Mouse (Mus musculus) limb, embryonic 12.5 days (tissue): ENCODE results near the gene Dap. TPM values are rescaled to one million over a fixed set of nuclear protein-coding genes. Genes with fewer than 3 reads are reported as not detected.

Experiments used
- ATAC-seq: fragments of 200-750 bp; cut with Nextera tagmentation; 2 replicates; pipeline ENCODE4 v1.8.0; 2017; ENCODE audit warnings: low read depth, moderate TSS enrichment; ENCODE audit not compliant: insufficient number of reproducible peaks, insufficient read depth, low FRiP score, low TSS enrichment
- H3K27ac ChIP-seq: fragments of 300-500 bp; sonication (generic); 2 replicates; pipeline ENCODE4 v1.5.1; 2016; ENCODE audit warnings: mild to moderate bottlenecking, moderate library complexity
- H3K27me3 ChIP-seq: fragments of 300-500 bp; sonication (generic); 2 replicates; pipeline ENCODE4 v1.6.1; 2016; ENCODE audit warnings: mild to moderate bottlenecking, moderate library complexity
- H3K36me3 ChIP-seq: fragments of 300-500 bp; sonication (generic); 2 replicates; pipeline ENCODE4 v1.6.1; 2016; ENCODE audit warnings: mild to moderate bottlenecking, moderate library complexity
- H3K4me1 ChIP-seq: fragments of 300-500 bp; sonication (generic); replicated peaks from 2 replicates; pipeline ENCODE4 v1.6.1; 2016
- H3K4me2 ChIP-seq: fragments of 300-500 bp; sonication (generic); 2 replicates; pipeline ENCODE4 v1.6.1; 2016; ENCODE audit warnings: mild to moderate bottlenecking, moderate library complexity
- H3K4me3 ChIP-seq: fragments of 300-500 bp; sonication (generic); replicated peaks from 2 replicates; pipeline ENCODE4 v1.5.1; 2016; ENCODE audit warnings: mild to moderate bottlenecking
- H3K9ac ChIP-seq: fragments of 300-500 bp; sonication (generic); replicated peaks from 2 replicates; pipeline ENCODE4 v1.6.1; 2016; ENCODE audit warnings: mild to moderate bottlenecking, moderate library complexity
- H3K9me3 ChIP-seq: fragments of 300-500 bp; sonication (generic); 2 replicates; pipeline ENCODE4 v1.6.1; 2016; ENCODE audit warnings: mild to moderate bottlenecking, moderate library complexity
- WGBS: fragments of 180-500 bp; shearing (Covaris S2); methylation state at CpG from one replicate; pipeline ENCODE4 v1.1.7; 2016; 5-methylcytosine and 5-hydroxymethylcytosine counted together
- polyA plus RNA-seq: library from polyadenylated mRNA; unstranded; fragments of >200 nt; fragmentation: Nextera tagmentation; extraction: Ambion mirVana; gene quantifications from 2 replicates; pipeline ENCODE4 v1.2.1, GENCODE M21; 2016

Gene Dap
- polyA plus RNA-seq, 1 experiment from 2014 or later, result 66.3 TPM

- 85% methylated on average over 3 of the region's 3 CpGs for WGBS
- no peaks in the 10 kb centered on the region for H3K36me3 ChIP-seq
- no peak overlapping the region for H3K27ac ChIP-seq
- no peak overlapping the region for H3K9ac ChIP-seq
- H3K9me3 ChIP-seq, result no peaks in the 10 kb centered on the region
- no peak overlapping the region for H3K4me3 ChIP-seq
- H3K4me2 ChIP-seq, result no peak overlapping the region
- no peaks in the 10 kb centered on the region; the same call in 1 of the 2 replicates for H3K27me3 ChIP-seq
- H3K4me1 ChIP-seq, result peaks cover 7% of the 10 kb centered on the region; the same call in 1 of the 2 replicates
- no peak for ATAC-seq
Observed at GRCm38 (mm10) chr15:31304302-31304701, 80.2 kb downstream of the Dap start.

- no peak for ATAC-seq
- Histone ChIP-seq H3K27ac (no peak overlapping the region), H3K9ac (no peak overlapping the region), H3K9me3 (no peaks in the 10 kb centered on the region), H3K4me2 (no peak overlapping the region), H3K36me3 (no peaks in the 10 kb centered on the region), H3K4me3 (no peak overlapping the region), H3K4me1 (peaks cover 4% of the 10 kb centered on the region; the same call in 1 of the 2 replicates), H3K27me3 (no peaks in the 10 kb centered on the region)
- 51% methylated on average over 6 of the region's 6 CpGs for WGBS
Observed at GRCm38 (mm10) chr15:31305181-31305580, 81.1 kb downstream of the Dap start.

GRCm38 (mm10) chr15:31306726-31307125 lies 82.6 kb downstream of the Dap start:
- Histone ChIP-seq H3K9me3 (no peaks in the 10 kb centered on the region), H3K4me1 (peaks cover 4% of the 10 kb centered on the region; the same call in 1 of the 2 replicates), H3K9ac (no peak overlapping the region), H3K36me3 (no peaks in the 10 kb centered on the region), H3K4me3 (no peak overlapping the region), H3K4me2 (no peak overlapping the region), H3K27me3 (no peaks in the 10 kb centered on the region), H3K27ac (no peak overlapping the region)
- WGBS, result 75% methylated on average over 4 of the region's 4 CpGs
- no peak for ATAC-seq

GRCm38 (mm10) chr15:31309526-31309925 lies 85.4 kb downstream of the Dap start:
- peaks cover 4% of the 10 kb centered on the region; the same call in 1 of the 2 replicates for H3K4me1 ChIP-seq
- no peaks in the 10 kb centered on the region for H3K27me3 ChIP-seq
- H3K4me2 ChIP-seq, result no peak overlapping the region
- no peaks in the 10 kb centered on the region for H3K9me3 ChIP-seq
- H3K9ac ChIP-seq, result no peak overlapping the region
- no peak overlapping the region for H3K27ac ChIP-seq
- no peak overlapping the region for H3K4me3 ChIP-seq
- H3K36me3 ChIP-seq, result no peaks in the 10 kb centered on the region
- no peak for ATAC-seq
- 75% methylated on average over 15 of the region's 15 CpGs for WGBS

GRCm38 (mm10) chr15:31312001-31312400 lies 87.9 kb downstream of the Dap start:
- H3K27me3 ChIP-seq, result no peaks in the 10 kb centered on the region
- no peaks in the 10 kb centered on the region for H3K4me1 ChIP-seq
- WGBS, result 65% methylated on average over 2 of the region's 2 CpGs
- no peak for ATAC-seq
- H3K36me3 ChIP-seq, result no peaks in the 10 kb centered on the region
- no peak overlapping the region for H3K4me2 ChIP-seq
- H3K27ac ChIP-seq, result no peak overlapping the region
- no peak overlapping the region for H3K9ac ChIP-seq
- H3K9me3 ChIP-seq, result no peaks in the 10 kb centered on the region
- no peak overlapping the region for H3K4me3 ChIP-seq

GRCm38 (mm10) chr15:31315630-31316231 lies 91.6 kb downstream of the Dap start:
- Histone ChIP-seq H3K9ac (no peak overlapping the region), H3K4me2 (no peak overlapping the region), H3K4me1 (peaks cover 21% of the 10 kb centered on the region), H3K27ac (no peak overlapping the region), H3K4me3 (no peak overlapping the region), H3K9me3 (no peaks in the 10 kb centered on the region), H3K36me3 (no peaks in the 10 kb centered on the region), H3K27me3 (no peaks in the 10 kb centered on the region)
- ATAC-seq, result peak; percentile 39; the same call in 1 of the 2 replicates
- 9% methylated on average over 5 of the region's 5 CpGs for WGBS

- Histone ChIP-seq H3K9ac (no peak overlapping the region), H3K4me2 (no peak overlapping the region), H3K36me3 (no peaks in the 10 kb centered on the region), H3K9me3 (no peaks in the 10 kb centered on the region), H3K4me3 (no peak overlapping the region), H3K27me3 (no peaks in the 10 kb centered on the region), H3K4me1 (peaks cover 21% of the 10 kb centered on the region), H3K27ac (0 out of 2 replicates have a peak overlapping the region, but pooled peaks have one; percentile 60)
- 91% methylated on average over 3 of the region's 3 CpGs for whole genome bisulfite sequencing
- ATAC-seq, result no peak
Observed at GRCm38 (mm10) chr15:31317056-31317805, 93.1 kb downstream of the Dap start.

GRCm38 (mm10) chr15:31318158-31318955 lies 94.2 kb downstream of the Dap start:
- H3K27me3 ChIP-seq, result no peaks in the 10 kb centered on the region
- H3K9ac ChIP-seq, result no peak overlapping the region
- H3K36me3 ChIP-seq, result no peaks in the 10 kb centered on the region
- H3K4me2 ChIP-seq, result no peak overlapping the region
- H3K9me3 ChIP-seq, result no peaks in the 10 kb centered on the region
- 15% methylated on average over 6 of the region's 6 CpGs for WGBS
- H3K4me3 ChIP-seq, result no peak overlapping the region
- no peak for ATAC-seq
- peaks cover 21% of the 10 kb centered on the region for H3K4me1 ChIP-seq
- H3K27ac ChIP-seq, result peak overlapping the region; percentile 60

- Histone ChIP-seq H3K27me3 (no peaks in the 10 kb centered on the region), H3K36me3 (no peaks in the 10 kb centered on the region), H3K9ac (no peak overlapping the region), H3K9me3 (no peaks in the 10 kb centered on the region), H3K4me3 (no peak overlapping the region), H3K4me1 (peaks cover 21% of the 10 kb centered on the region), H3K4me2 (no peak overlapping the region), H3K27ac (peak overlapping the region; percentile 60)
- no peak for ATAC-seq
- 58% methylated on average over 4 of the region's 4 CpGs for WGBS
Observed at GRCm38 (mm10) chr15:31319046-31319445, 94.9 kb downstream of the Dap start.

- Histone ChIP-seq H3K4me2 (no peak overlapping the region), H3K4me1 (peaks cover 21% of the 10 kb centered on the region), H3K27me3 (no peaks in the 10 kb centered on the region), H3K9me3 (no peaks in the 10 kb centered on the region), H3K27ac (no peak overlapping the region), H3K4me3 (no peak overlapping the region), H3K36me3 (no peaks in the 10 kb centered on the region), H3K9ac (no peak overlapping the region)
- 56% methylated on average over 12 of the region's 12 CpGs for WGBS
- no peak for ATAC-seq
Observed at GRCm38 (mm10) chr15:31320598-31321377, 96.7 kb downstream of the Dap start.
